Mouse (Mus musculus) thymus, postnatal 14 days (tissue): ENCODE measurements around the gene Olfr111.
"Not testable (repeated sequence)": the region's sequence is repeated elsewhere in the genome, so short reads cannot be mapped to it uniquely, and the experiment has no call there.

Experiments
- DNase-seq: peaks from one replicate; pipeline ENCODE4 v3.0.0; 2021

Gene Olfr111

GRCm38 (mm10) chr17:37507730-37508129 lies at the start of gene Olfr111:
TSS of gene Olfr111 (plus strand) at chr17:37508030.
- no peak for DNase-seq

DNA sequence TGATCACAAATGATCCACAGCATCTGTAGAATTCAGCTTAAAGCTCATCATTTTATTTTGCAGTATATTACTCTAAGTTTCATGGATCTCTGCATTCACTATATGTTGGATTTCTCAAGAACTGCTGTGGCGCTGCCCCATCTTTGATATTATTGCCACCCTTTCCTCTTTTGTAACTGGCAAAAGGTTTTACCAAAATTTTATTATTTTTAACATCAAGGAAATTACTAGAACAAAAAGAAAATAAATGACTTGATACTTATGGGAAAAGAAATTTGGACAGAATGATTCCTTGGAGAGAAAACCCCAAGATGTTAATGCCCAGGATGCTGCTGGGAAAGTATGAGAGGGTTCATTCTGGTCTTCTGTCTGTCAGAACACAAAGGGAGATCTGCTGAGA lies 49.2 kb upstream of the Olfr111 start, which contains the start of gene Olfr109:
Olfr109 (plus strand) TSS at position 301 of the 400 bp plus-strand sequence.
- no peak for DNase-seq

DNA sequence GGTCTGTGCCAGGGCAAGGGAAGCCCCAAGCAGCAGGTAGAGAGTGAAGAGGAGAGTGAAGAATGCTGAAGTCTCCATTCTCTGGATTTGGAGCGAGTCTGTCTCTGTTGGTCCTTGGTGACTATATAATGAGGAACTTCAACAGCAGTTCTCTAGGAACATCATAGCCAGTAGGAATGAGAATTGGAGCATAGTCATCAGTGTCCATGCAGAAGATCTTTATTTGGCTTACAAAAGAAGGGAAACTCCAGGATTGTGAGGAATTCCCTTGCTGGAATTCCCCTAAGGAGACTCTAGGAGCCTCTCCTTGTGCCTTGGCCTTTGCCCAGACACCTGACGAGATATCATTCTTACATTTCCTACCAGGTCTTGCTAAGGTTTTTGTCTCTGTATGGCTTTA lies 24.4 kb upstream of the Olfr111 start, which contains the start of gene H2-M2:
H2-M2 (minus strand) TSS at position 101 of the 400 bp plus-strand sequence.
- no peak for DNase-seq

DNA sequence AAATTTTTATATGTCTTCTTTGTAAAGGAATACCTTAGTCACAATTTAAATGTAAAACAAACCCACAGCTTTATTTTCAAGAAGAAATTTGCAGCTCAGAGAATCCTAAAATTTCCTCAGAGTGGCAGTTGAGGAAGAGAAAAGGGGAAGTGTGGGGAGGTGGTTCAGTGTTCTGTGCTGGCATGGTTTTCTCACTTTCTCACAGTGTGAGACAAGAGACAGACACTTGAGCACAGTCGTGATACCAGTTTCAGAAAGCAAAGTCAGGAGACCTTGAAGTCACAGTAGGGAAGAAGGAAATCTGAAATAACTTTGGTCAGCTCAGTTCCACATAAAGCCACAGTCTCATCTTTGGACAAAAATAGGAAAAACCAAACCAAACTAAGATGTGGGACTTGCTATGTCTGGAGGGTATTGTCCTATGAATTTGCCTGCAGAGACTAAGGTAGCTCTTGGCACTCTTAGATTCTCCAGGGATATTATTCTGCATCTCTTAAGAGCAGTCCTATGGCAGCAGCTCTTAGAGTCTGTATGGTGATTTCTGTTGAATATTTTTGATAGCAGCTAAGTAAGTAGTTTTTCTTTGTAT lies 15.8 kb upstream of the Olfr111 start, which contains the start of gene Olfr110:
Olfr110 (plus strand) TSS at position 539 of the 589 bp plus-strand sequence.
- DNase-seq, result no peak

DNA sequence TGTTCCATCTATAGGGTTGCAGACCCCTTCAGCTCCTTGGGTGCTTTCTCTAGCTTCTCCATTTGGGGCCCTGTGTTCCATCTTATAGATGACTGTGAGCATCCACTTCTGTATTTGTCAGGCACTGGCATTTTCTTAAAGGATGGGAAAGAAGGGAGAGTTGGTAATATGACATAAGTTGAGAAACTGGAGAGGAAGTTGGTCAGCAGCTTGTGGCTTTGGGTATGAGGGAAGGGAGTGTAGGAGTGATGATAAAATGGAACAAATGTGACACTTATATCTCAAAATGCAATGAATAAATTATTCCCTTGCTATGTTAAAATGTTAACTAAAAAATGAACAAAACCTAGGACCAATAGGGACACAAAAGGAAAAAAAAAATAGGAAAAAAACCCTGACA lies 16.8 kb downstream of the Olfr111 start:
- DNase-seq, result not testable (repeated sequence)

DNA sequence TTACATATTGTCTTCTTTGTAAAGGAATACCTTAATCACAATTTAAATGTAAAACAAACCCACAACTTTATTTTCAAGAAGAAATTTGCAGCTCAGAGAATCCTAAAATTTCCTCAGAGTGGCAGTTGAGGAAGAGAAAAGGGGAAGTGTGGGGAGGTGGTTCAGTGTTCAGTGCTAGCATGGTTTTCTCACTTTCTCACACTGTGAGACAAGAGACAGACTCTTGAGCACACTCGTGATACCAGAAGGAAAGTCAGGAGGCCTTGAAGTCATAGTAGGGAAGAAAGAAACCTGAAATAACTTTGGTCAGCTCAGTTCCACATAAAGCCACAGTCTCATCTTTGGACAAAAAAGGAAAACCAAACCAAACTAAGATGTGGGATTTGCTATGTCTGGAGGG lies 17.6 kb downstream of the Olfr111 start:
- DNase-seq, result not testable (repeated sequence)

DNA sequence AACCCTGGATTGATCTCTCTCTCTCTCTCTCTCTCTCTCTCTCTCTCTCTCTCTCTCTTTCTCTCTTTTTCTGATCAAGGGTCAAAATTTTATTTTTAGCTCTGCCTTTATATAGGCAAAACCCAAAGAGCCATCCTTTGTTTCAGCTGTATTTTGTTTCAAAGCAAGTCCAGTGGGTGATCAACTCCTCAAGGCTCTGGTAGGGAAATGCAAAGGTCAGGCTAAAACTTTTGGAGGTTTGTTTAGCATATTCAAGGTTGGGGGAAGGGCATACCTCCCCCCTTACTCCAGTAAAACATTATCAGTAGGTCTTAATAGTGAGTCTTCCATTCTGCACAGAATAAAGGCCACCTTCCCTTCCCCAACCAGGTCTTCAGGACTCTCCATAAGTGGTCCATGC lies 27.3 kb downstream of the Olfr111 start:
- no peak for DNase-seq

- not testable (repeated sequence) for DNase-seq
These were observed 30.6 kb downstream of the Olfr111 start for GRCm38 (mm10) chr17:37538416-37538815.

DNA sequence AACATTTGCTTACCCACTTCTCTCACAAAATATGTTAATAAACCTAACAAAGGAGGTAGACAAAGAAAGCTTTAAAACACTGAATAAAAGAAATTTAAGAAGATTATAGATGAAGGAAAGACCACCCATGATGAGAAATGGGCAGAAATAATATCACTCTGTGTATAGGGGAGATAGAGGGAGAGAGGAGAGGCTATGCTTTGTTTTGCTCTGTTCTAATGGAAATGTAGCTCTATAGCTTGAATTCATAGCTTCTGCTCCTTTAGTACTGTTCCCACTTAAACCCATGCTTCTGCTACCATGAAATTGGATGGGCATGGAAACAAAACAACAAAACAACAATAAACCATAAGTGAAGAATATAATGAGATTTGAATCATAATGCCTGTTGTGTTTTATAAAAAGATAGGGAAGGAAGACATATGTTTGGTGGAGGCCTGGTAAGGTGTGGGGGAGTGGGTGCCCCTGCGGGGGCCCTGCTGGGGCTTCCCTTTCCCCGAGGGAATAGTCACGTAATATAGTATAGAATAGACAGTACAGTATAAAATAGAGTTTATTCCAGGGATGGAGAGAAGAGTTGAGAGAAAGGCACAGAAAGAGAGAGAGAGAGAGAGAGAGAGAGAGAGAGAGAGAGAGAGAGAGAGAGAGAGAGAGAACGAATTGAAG lies 33.8 kb downstream of the Olfr111 start:
- no peak for DNase-seq

GRCm38 (mm10) chr17:37543800-37544435 lies 36.1 kb downstream of the Olfr111 start:
- DNase-seq, result no peak

GRCm38 (mm10) chr17:37558913-37559615 lies 51.2 kb downstream of the Olfr111 start:
- DNase-seq, result no peak

DNA sequence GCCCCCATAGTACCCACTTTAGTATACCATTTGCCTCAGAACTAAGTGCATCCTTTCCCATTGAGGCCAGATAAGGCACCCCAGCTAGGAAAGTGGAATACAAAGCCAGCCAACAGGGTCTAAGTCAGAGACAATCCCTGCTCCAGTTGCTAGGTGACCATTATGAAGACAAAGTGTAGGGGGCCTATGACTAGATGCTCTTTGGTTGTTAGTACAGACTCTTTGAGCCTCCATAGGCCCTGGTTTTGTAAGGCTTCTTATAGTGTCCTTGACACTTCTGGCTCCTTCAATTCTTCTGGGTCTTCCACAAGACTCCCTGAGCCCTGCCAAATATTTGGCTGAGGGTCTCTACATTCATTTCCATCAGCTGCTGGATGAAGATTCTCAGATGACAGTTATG lies 61.5 kb downstream of the Olfr111 start, which contains the start of gene Olfr112:
Olfr112 (minus strand) TSS at position 101 of the 400 bp plus-strand sequence.
- no peak for DNase-seq

GRCm38 (mm10) chr17:37577563-37577962 lies 69.7 kb downstream of the Olfr111 start, which contains the start of gene Olfr113:
TSS of gene Olfr113 (minus strand) at chr17:37577663.
- DNase-seq, result no peak
